Mouse (Mus musculus) embryonic fibroblast, embryonic 13.5 days (primary cell): Measurements from ENCODE around the gene Plin3.

Experiments used
- CTCF ChIP-seq: IDR thresholded peaks from 2 replicates; pipeline ENCODE4 v1.5.1; 2011; ENCODE audit warnings: mild to moderate bottlenecking, control low read depth, low read length, moderate library complexity, borderline replicate concordance; ENCODE audit not compliant: insufficient read depth
- POLR2A ChIP-seq: IDR thresholded peaks from 2 replicates; pipeline ENCODE4 v1.6.1; 2011; ENCODE audit warnings: low read depth, mild to moderate bottlenecking, control low read depth, low read length, moderate library complexity

GRCm38 (mm10) chr17:56337190-56337589, 44.5 kb upstream of the Plin3 start:
- no peak for TF ChIP-seq POLR2A
- no peak for TF ChIP-seq CTCF
